Mouse (Mus musculus) neural tube, embryonic 15.5 days (tissue): ENCODE measurements at regions not wholly inside any gene's neighbourhood (a gene's known extent, or its start where the extent isn't known, plus 50 kb on each side); places are given as distances from the start of the nearest gene placed in this dataset.

Source experiments
- ATAC-seq: fragments of 200-750 bp; cut with Nextera tagmentation; 2 replicates; pipeline ENCODE4 v1.8.0; 2017; ENCODE audit warnings: mild to moderate bottlenecking, moderate TSS enrichment, moderate library complexity; ENCODE audit not compliant: low FRiP score
- H3K27ac ChIP-seq: fragments of 300-500 bp; sonication (generic); replicated peaks from 2 replicates; pipeline ENCODE4 v1.5.1; 2015; ENCODE audit warnings: mild to moderate bottlenecking, inconsistent platforms
- H3K27me3 ChIP-seq: fragments of 300-500 bp; sonication (generic); replicated peaks from 2 replicates; pipeline ENCODE4 v1.6.1; 2015; ENCODE audit warnings: inconsistent platforms
- H3K36me3 ChIP-seq: fragments of 300-500 bp; sonication (generic); 2 replicates; pipeline ENCODE4 v1.6.1; 2015; ENCODE audit warnings: inconsistent platforms
- H3K4me1 ChIP-seq: fragments of 300-500 bp; sonication (generic); 2 replicates; pipeline ENCODE4 v1.6.1; 2015; ENCODE audit warnings: inconsistent platforms
- H3K4me2 ChIP-seq: fragments of 300-500 bp; sonication (generic); 2 replicates; pipeline ENCODE4 v1.6.1; 2015; ENCODE audit warnings: inconsistent platforms, mild to moderate bottlenecking, moderate library complexity
- H3K4me3 ChIP-seq: fragments of 300-500 bp; sonication (generic); replicated peaks from 2 replicates; pipeline ENCODE4 v1.5.1; 2015; ENCODE audit warnings: mild to moderate bottlenecking, inconsistent platforms
- H3K9ac ChIP-seq: fragments of 300-500 bp; sonication (generic); replicated peaks from 2 replicates; pipeline ENCODE4 v1.6.1; 2015; ENCODE audit warnings: mild to moderate bottlenecking, inconsistent platforms
- H3K9me3 ChIP-seq: fragments of 300-500 bp; sonication (generic); replicated peaks from 2 replicates; pipeline ENCODE4 v1.6.1; 2016; ENCODE audit warnings: inconsistent platforms
- WGBS: fragments of 180-500 bp; shearing (Covaris S2); methylation state at CpG from one replicate; pipeline ENCODE4 v1.1.7; 2015; ENCODE audit warnings: mixed read lengths; 5-methylcytosine and 5-hydroxymethylcytosine counted together

DNA sequence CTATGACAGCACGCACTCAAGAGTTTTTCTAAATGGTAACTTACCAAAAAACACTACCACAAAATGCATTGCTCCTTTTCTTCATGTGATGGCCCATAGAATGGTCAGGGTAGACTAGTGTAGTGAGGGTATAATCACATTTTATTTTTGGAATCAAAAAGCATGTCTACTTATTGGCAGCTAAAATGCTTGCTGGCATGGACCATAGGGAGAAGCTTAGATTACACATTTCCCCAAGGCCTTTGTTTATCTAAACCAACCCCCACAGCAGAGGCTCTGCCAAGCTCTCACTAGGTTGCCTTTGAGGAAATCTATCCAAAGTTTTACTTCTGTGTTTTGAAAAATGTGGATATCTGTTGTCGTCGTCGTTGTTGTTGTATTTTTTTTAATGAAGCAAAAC, 235.3 kb upstream of the Rnaseh2b start:
- 0 out of 2 replicates have a peak, but pooled peaks cover 2% of the 10 kb centered on the region for H3K4me1 ChIP-seq
- no peak overlapping the region for H3K4me3 ChIP-seq
- no peak overlapping the region for H3K27ac ChIP-seq
- H3K9ac ChIP-seq, result no peak overlapping the region
- H3K36me3 ChIP-seq, result no peaks in the 10 kb centered on the region
- ATAC-seq, result no peak
- H3K27me3 ChIP-seq, result no peaks in the 10 kb centered on the region
- WGBS, result 94% methylated on average over 4 of the region's 4 CpGs
- H3K4me2 ChIP-seq, result no peak overlapping the region
- peaks cover 6% of the 10 kb centered on the region for H3K9me3 ChIP-seq

- Histone ChIP-seq H3K4me1 (0 out of 2 replicates have a peak, but pooled peaks cover under 1% of the 10 kb centered on the region), H3K9ac (no peak overlapping the region), H3K4me3 (no peak overlapping the region), H3K9me3 (peaks cover 6% of the 10 kb centered on the region), H3K27ac (no peak overlapping the region), H3K4me2 (no peak overlapping the region), H3K27me3 (no peaks in the 10 kb centered on the region), H3K36me3 (no peaks in the 10 kb centered on the region)
- no peak for ATAC-seq
- 90% methylated on average over 1 of the region's 1 CpGs for WGBS
Measured at GRCm38 (mm10) chr14:62058100-62058499, 234.3 kb upstream of the Rnaseh2b start.

- Histone ChIP-seq H3K36me3 (no peaks in the 10 kb centered on the region), H3K9me3 (no peaks in the 10 kb centered on the region), H3K4me1 (no peaks in the 10 kb centered on the region), H3K4me3 (no peak overlapping the region), H3K9ac (no peak overlapping the region), H3K27me3 (no peaks in the 10 kb centered on the region), H3K4me2 (no peak overlapping the region), H3K27ac (no peak overlapping the region)
- no peak for ATAC-seq
- WGBS, result 89% methylated on average over 6 of the region's 6 CpGs
Measured at GRCm38 (mm10) chr14:62071140-62071539, 221.2 kb upstream of the Rnaseh2b start.

DNA sequence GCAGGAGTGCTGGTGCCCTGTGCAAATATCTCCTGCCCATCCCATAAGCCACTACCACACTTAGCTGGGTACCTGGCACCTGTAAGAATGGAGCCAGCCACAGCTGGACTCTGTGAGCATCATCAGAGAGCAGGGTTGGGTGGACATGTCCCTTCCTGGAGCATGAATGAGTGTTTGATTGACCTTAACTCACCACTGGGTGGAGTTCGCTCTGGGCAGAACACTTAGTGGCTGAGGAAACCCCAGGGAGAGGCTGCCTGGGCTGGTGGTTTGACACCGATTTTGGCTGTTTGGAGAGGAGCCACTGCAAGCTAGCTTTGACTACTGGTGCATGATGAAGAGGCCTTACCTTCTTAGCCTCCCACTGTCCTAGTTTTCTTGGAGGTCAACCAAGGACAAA, 208.3 kb upstream of the Rnaseh2b start:
- Histone ChIP-seq H3K9me3 (no peaks in the 10 kb centered on the region), H3K4me1 (no peaks in the 10 kb centered on the region), H3K27ac (no peak overlapping the region), H3K4me3 (no peak overlapping the region), H3K27me3 (no peaks in the 10 kb centered on the region), H3K9ac (no peak overlapping the region), H3K36me3 (no peaks in the 10 kb centered on the region), H3K4me2 (no peak overlapping the region)
- ATAC-seq, result no peak
- WGBS, result 70% methylated on average over 2 of the region's 2 CpGs

- Histone ChIP-seq H3K27ac (no peak overlapping the region), H3K4me3 (no peak overlapping the region), H3K9ac (no peak overlapping the region), H3K4me1 (no peaks in the 10 kb centered on the region), H3K36me3 (no peaks in the 10 kb centered on the region), H3K27me3 (0 out of 2 replicates have a peak, but pooled peaks cover 2% of the 10 kb centered on the region), H3K9me3 (no peaks in the 10 kb centered on the region), H3K4me2 (no peak overlapping the region)
- WGBS, result 63% methylated on average over 3 of the region's 3 CpGs
- ATAC-seq, result no peak
Measured at GRCm38 (mm10) chr14:62088174-62088573, 204.2 kb upstream of the Rnaseh2b start.

DNA sequence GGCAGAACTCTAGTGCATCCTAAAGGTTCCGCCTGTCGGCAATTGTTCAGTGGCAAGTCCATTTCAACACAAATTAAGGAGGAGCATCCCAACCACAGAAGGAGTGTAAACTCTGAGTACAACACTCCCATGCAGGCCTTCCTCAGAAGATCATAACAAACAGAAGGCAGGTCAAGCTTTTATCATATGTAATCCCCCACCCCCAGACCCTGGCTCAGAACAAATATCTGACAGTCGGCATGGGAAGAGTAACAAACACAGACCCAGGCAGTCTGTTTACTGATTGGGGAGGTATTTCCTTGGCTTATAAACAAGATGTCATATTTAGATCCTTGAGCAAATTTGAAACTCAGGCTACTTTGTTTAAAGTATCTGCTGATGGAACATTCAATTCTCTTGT, 174.9 kb upstream of the Rnaseh2b start:
- no peaks in the 10 kb centered on the region for H3K27me3 ChIP-seq
- 96% methylated on average over 3 of the region's 3 CpGs for WGBS
- H3K9me3 ChIP-seq, result no peaks in the 10 kb centered on the region
- no peak for ATAC-seq
- no peak overlapping the region for H3K27ac ChIP-seq
- H3K4me3 ChIP-seq, result no peak overlapping the region
- no peaks in the 10 kb centered on the region for H3K4me1 ChIP-seq
- no peak overlapping the region for H3K4me2 ChIP-seq
- H3K9ac ChIP-seq, result no peak overlapping the region
- H3K36me3 ChIP-seq, result no peaks in the 10 kb centered on the region

DNA sequence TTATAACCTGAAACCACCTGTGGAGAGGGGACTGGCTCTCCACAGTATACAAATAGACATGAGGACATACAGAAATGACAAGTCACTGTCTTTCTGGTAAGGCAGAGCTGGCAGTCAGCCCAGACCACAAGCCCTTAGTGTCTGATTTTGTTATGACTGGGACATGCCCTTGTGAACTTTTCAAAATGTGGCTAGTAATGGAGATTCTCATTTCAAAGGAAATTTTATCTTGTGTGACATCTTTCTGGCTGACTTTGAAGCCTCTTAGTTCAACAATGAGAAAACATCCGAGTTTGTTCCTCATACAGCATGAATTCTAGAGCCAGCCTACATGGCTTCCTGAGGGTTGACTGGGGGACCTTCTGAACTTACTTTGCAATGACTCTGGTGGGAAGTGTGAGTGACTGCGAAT, 173.8 kb upstream of the Rnaseh2b start:
- no peaks in the 10 kb centered on the region for H3K27me3 ChIP-seq
- H3K4me2 ChIP-seq, result no peak overlapping the region
- ATAC-seq, result no peak
- no peaks in the 10 kb centered on the region for H3K9me3 ChIP-seq
- H3K27ac ChIP-seq, result no peak overlapping the region
- H3K4me1 ChIP-seq, result no peaks in the 10 kb centered on the region
- WGBS, result 57% methylated on average over 2 of the region's 2 CpGs
- H3K9ac ChIP-seq, result no peak overlapping the region
- H3K36me3 ChIP-seq, result no peaks in the 10 kb centered on the region
- no peak overlapping the region for H3K4me3 ChIP-seq

DNA sequence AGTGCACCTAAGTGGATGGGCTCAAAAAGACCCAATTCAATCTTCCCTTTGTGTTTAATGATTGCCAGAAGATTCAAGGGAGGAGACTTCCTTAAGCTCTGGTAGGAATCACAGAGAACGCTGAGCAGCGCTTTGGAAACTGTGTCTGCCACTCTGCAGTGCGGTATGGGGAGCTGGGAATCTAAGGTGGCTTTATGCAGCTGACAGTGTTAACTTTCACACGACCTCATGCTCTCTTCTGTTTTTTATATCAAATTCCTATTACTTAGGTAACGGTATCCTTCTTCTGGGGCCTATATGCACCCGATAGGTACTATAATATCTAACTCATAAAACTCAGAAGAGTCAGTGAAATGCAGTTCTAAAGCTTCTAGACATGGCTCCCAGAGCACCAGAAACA, 163.5 kb upstream of the Rnaseh2b start:
- no peak overlapping the region for H3K9ac ChIP-seq
- H3K36me3 ChIP-seq, result no peaks in the 10 kb centered on the region
- no peaks in the 10 kb centered on the region for H3K9me3 ChIP-seq
- H3K27me3 ChIP-seq, result no peaks in the 10 kb centered on the region
- 90% methylated on average over 6 of the region's 6 CpGs for WGBS
- no peak for ATAC-seq
- H3K4me3 ChIP-seq, result no peak overlapping the region
- no peak overlapping the region for H3K4me2 ChIP-seq
- no peak overlapping the region for H3K27ac ChIP-seq
- H3K4me1 ChIP-seq, result no peaks in the 10 kb centered on the region

GRCm38 (mm10) chr14:62132353-62132816, 160.0 kb upstream of the Rnaseh2b start:
- Histone ChIP-seq H3K4me2 (no peak overlapping the region), H3K36me3 (no peaks in the 10 kb centered on the region), H3K27me3 (no peaks in the 10 kb centered on the region), H3K4me3 (no peak overlapping the region), H3K4me1 (no peaks in the 10 kb centered on the region), H3K27ac (no peak overlapping the region), H3K9me3 (0 out of 2 replicates have a peak, but pooled peaks cover 7% of the 10 kb centered on the region), H3K9ac (no peak overlapping the region)
- 70% methylated on average over 8 of the region's 8 CpGs for WGBS
- ATAC-seq, result no peak

DNA sequence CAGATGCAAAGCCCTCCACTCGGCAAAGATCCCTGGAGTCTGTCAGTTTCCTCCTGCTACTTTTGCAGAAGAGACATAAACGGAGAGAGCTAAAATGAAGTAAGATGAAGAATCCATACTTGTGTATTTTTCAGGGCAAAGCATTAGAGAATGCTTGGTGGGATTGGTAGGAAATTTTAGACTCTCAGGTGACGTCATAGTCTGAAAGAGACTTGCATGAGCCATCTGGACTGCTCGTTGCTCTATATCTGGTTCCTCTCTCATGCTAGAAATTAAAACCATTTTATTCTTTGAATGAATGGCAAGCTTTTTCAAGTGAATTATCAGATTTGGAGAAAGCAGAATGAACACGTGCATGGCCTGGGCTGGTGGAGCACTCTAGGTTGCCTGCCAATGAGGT, 154.4 kb upstream of the Rnaseh2b start:
- 0 out of 2 replicates have a peak, but pooled peaks cover 7% of the 10 kb centered on the region for H3K9me3 ChIP-seq
- H3K9ac ChIP-seq, result no peak overlapping the region
- H3K4me2 ChIP-seq, result no peak overlapping the region
- H3K36me3 ChIP-seq, result no peaks in the 10 kb centered on the region
- no peaks in the 10 kb centered on the region for H3K4me1 ChIP-seq
- no peak overlapping the region for H3K4me3 ChIP-seq
- H3K27me3 ChIP-seq, result no peaks in the 10 kb centered on the region
- H3K27ac ChIP-seq, result no peak overlapping the region
- WGBS, result 90% methylated on average over 5 of the region's 5 CpGs
- ATAC-seq, result no peak

DNA sequence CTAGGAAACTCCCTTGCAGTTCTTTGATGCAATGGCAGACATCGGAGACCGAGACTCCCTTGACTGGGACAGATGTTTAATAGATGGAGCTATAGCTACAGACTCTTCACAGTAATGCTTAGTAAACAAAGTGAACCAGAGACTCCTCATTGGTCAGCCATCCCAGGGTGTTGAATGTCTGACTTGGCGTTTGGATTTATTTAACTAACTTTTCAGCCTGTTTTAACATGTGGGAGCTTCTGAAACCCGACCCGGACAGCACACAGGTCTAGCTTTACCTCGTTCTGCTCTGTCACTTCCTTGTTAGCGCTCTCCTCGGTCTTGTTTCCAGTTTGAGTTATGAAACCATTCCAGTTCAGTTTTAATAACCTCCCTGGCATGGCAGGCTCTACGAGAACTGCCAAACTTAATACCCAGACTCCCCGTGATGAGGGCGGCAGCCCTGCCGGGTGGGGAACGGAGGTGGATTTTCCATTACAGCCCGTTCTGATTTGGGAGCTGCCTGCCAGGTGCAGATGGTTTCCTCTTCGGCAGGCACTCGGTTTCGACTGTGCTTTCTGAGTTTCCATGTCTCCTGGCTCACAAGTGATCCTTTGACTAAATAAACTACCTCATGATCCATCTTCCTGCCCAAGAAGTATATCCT, 147.9 kb upstream of the Rnaseh2b start:
- Histone ChIP-seq H3K4me3 (no peak overlapping the region), H3K27ac (no peak overlapping the region), H3K4me1 (no peaks in the 10 kb centered on the region), H3K4me2 (no peak overlapping the region), H3K9me3 (no peaks in the 10 kb centered on the region), H3K9ac (no peak overlapping the region), H3K27me3 (no peaks in the 10 kb centered on the region), H3K36me3 (no peaks in the 10 kb centered on the region)
- 80% methylated on average over 17 of the region's 17 CpGs for WGBS
- ATAC-seq, result no peak

DNA sequence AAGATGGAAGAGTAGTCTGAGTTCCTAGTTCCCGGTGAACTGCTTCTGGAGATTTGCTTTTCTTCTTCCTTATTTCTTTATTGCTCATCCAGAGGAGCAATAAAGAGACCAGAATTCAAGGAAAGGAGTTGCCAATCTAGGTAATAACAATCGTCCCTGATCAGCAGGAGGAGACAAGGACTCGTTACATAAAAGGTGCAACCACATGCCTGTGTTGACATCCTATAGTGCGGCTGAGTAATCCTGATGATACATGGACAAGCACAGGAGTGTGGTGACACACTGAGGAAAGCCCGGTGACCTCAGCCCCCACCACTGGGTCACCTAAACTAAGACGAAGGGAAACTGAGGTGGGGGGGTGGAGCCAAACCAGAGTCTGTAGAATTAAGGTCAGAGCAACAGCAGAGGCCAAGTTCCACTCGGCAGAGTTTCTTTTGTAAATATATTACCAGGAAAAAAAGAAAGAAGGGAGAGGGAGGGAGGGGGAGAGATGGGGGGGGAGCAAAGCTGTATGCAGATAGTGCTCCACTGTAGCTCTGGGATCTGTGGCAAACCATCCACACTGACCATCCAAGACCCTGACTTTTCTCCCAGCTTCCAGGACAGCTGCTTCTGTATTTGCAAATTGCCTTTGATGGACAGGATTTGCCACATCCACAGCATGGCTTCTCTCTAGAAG, 135.2 kb upstream of the Rnaseh2b start:
- H3K4me1 ChIP-seq, result no peaks in the 10 kb centered on the region
- H3K36me3 ChIP-seq, result no peaks in the 10 kb centered on the region
- no peak overlapping the region for H3K4me2 ChIP-seq
- no peak overlapping the region for H3K4me3 ChIP-seq
- no peak overlapping the region for H3K9ac ChIP-seq
- no peaks in the 10 kb centered on the region for H3K27me3 ChIP-seq
- H3K9me3 ChIP-seq, result no peaks in the 10 kb centered on the region
- WGBS, result 59% methylated on average over 7 of the region's 7 CpGs
- ATAC-seq, result no peak
- no peak overlapping the region for H3K27ac ChIP-seq
